Mouse (Mus musculus): ENCODE results near the gene Gm8005. TPM values are rescaled to one million over a fixed set of nuclear protein-coding genes. Genes with fewer than 3 reads are reported as not detected.
"Not testable (repeated sequence)": the region's sequence is repeated elsewhere in the genome, so short reads cannot be mapped to it uniquely, and the experiment has no call there.

Gm8005 gene
- polyA plus RNA-seq (2015; fragmentation: Nextera tagmentation; extraction: Ambion mirVana), result not detected in 2 replicates

- H3K4me1 ChIP-seq; ATAC-seq (ENCODE audit: low FRiP score); H3K9ac ChIP-seq (replicated peaks); H3K27ac ChIP-seq (replicated peaks); H3K36me3 ChIP-seq; H3K27me3 ChIP-seq (replicated peaks); H3K9me3 ChIP-seq (replicated peaks); H3K4me2 ChIP-seq; H3K4me3 ChIP-seq (replicated peaks): not testable (repeated sequence)
- WGBS, result 93% methylated on average over 2 of the region's 4 CpGs
Measured at GRCm38 (mm10) chr14:42439573-42439972, at the start of gene Gm8005. Gm8005 (minus strand) TSS chr14:42439673.

DNA sequence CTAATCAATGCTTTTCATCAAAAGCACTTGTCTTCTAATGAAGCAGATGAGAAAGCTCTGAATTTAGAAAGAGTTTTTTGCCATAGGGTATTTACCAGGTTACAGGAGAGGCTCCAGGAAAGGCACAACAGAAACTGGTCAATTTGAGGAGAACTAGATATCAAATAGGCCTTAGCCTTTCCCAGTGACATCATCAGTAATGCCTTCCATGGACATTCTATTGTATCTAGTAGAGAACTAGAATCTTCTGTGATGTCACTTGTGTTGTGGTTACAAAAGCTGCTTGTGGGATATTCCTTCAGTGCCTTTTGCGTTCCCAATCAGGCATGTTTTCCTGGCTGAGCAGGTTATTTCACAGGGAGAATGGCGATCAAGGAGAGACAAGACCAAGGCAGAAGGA is 24.1 kb upstream of the Gm8005 start, which contains the start of gene Gm8011:
TSS of gene Gm8011 (plus strand) at position 301 of the 400 bp plus-strand sequence.
- not testable (repeated sequence) for H3K9me3 ChIP-seq (replicated peaks); H3K4me2 ChIP-seq; H3K36me3 ChIP-seq; H3K9ac ChIP-seq (replicated peaks); H3K27me3 ChIP-seq (replicated peaks); H3K27ac ChIP-seq (replicated peaks); ATAC-seq (ENCODE audit: low FRiP score); H3K4me3 ChIP-seq (replicated peaks); H3K4me1 ChIP-seq
- 61% methylated on average over 2 of the region's 2 CpGs for WGBS

Other genes starting within 250 kb of the Gm8005 start
- gene Gm3573, start 248.9 kb downstream of the Gm8005 start, polyA plus RNA-seq (2015; fragmentation: Nextera tagmentation; extraction: Ambion mirVana), result not detected in 2 replicates
- gene Gm17026, start 179.6 kb downstream of the Gm8005 start, polyA plus RNA-seq (2015; fragmentation: Nextera tagmentation; extraction: Ambion mirVana), result not detected in 2 replicates
- gene Gm9611, start 142.3 kb downstream of the Gm8005 start, polyA plus RNA-seq (2015; fragmentation: Nextera tagmentation; extraction: Ambion mirVana), result not detected in 2 replicates
- not detected in 2 replicates for gene Gm7995, start 129.5 kb downstream of the Gm8005 start, polyA plus RNA-seq (2015; fragmentation: Nextera tagmentation; extraction: Ambion mirVana)
- not detected in 2 replicates for gene Gm8011, start 24.2 kb upstream of the Gm8005 start, polyA plus RNA-seq (2015; fragmentation: Nextera tagmentation; extraction: Ambion mirVana)
- not detected in 2 replicates for gene Gm8020, start 62.7 kb upstream of the Gm8005 start, polyA plus RNA-seq (2015; fragmentation: Nextera tagmentation; extraction: Ambion mirVana)
- gene Gm8024, start 84.6 kb upstream of the Gm8005 start, polyA plus RNA-seq (2015; fragmentation: Nextera tagmentation; extraction: Ambion mirVana), result not detected in 2 replicates
- not detected in 2 replicates for gene Gm17124, start 160.2 kb upstream of the Gm8005 start, polyA plus RNA-seq (2015; fragmentation: Nextera tagmentation; extraction: Ambion mirVana)
- not detected in 2 replicates for gene Gm3633, start 202.2 kb upstream of the Gm8005 start, polyA plus RNA-seq (2015; fragmentation: Nextera tagmentation; extraction: Ambion mirVana)
- not detected in 2 replicates for gene Gm10378, start 216.3 kb upstream of the Gm8005 start, polyA plus RNA-seq (2015; fragmentation: Nextera tagmentation; extraction: Ambion mirVana)